In the genomic region with DNA sequence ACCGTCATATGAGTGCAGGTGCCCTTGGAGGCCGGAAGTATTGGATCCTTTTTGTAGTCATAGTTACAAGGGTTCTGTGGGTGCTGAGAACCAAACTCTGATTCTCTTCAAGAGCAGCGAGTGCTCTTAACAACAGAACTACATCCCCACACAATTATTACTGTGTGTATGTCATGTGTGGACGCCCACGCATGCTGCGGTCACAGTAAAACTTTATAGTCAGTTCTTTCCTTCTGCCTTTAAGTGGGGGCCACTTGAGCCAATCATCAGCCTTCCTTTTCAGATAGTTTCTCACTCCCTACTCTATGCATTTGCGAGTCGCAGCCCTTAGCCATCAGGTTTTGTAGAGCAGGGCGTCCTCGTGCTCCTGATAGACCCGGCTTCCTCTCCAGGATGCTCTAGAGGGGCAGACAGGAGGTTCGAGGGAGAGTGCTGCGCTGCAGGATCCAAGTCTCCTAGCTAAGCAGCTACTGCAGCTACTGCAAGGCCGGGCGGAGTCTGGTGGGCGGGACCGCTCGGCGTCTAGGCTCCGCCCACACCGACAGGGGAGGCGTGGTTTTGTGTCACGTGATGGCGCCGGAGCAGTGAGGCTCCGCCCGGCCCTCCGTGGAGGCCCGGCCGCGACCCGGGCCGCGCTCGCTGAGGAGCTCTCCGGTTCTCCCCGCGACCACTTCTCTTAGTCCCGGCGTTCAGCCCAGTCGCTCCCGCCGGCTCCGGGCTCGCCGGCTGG, we compare ENCODE assay signal across 8 mouse cellular contexts. TPM values are rescaled to one million over a fixed set of nuclear protein-coding genes. Genes with fewer than 3 reads are reported as not detected.
A peak's percentile ranks its signal among the peaks of the same experiment; 100 is the strongest.
DNase-seq lines count a peak whose midpoint lies in the region; ATAC-seq lines count a peak whose summit lies in the region.

TSS of gene Cyth3 (plus strand) at position 555 of the 730 bp plus-strand sequence.

- peak within 1 kb of the TSS; percentile 85 for H3K27ac ChIP-seq in hindbrain, embryonic 15.5 days (replicated peaks)
- H3K27ac ChIP-seq in macrophage = no peak within 1 kb of the TSS

- ATAC-seq in hindbrain, embryonic 15.5 days (ENCODE audit: low FRiP score, low read depth) = peak; percentile 96

- no peaks in the 10 kb centered on the region for H3K9me3 ChIP-seq in hindbrain, embryonic 15.5 days

- H3K79me2 ChIP-seq in macrophage (ENCODE audit: inconsistent target) = peaks cover 38% of the 10 kb centered on the region; the same call in 1 of the 2 replicates

- WGBS in hindbrain, embryonic 15.5 days = 9% methylated on average over 46 of the region's 46 CpGs
- 5% methylated on average over 46 of the region's 46 CpGs for WGBS in macrophage (ENCODE audit: missing documents)

- peak within 1 kb of the TSS; percentile 98 for H3K4me3 ChIP-seq in hindbrain, embryonic 15.5 days
- peak within 1 kb of the TSS; percentile 57 for H3K4me3 ChIP-seq in macrophage (ENCODE audit: inconsistent target)

- H3K4me1 ChIP-seq in hindbrain, embryonic 15.5 days (replicated peaks) = peaks cover 29% of the 10 kb centered on the region

- peak; percentile 86 for DNase-seq in R1 (ENCODE audit: low read depth, low spot score)
- DNase-seq in cerebellum, postnatal 25 days = peak; percentile 96 to 97
- peak; percentile 92 to 95 for DNase-seq in frontal cortex, postnatal 36 days (ENCODE audit: low spot score in 2 of 2)
- DNase-seq in left cerebral cortex, adult 18-20 months (ENCODE audit: low spot score in 2 of 2) = peak; percentile 91 to 94
- DNase-seq in right cerebral cortex, adult 18-20 months = peak; percentile 96
- DNase-seq in urinary bladder, postnatal 10 days (ENCODE audit: low spot score) = peak; percentile 86

- H3K9ac ChIP-seq in hindbrain, embryonic 15.5 days = peak within 1 kb of the TSS; percentile 87

- peak within 1 kb of the TSS; percentile 93 for H3K4me2 ChIP-seq in hindbrain, embryonic 15.5 days

- no peaks in the 10 kb centered on the region for H3K36me3 ChIP-seq in hindbrain, embryonic 15.5 days
- no peaks in the 10 kb centered on the region for H3K36me3 ChIP-seq in macrophage (ENCODE audit: inconsistent target)

- no peaks in the 10 kb centered on the region for H3K27me3 ChIP-seq in hindbrain, embryonic 15.5 days

RNA-seq across cellular contexts. Expression of gene Cyth3, which starts in this region (rescaled TPM):
- polyA plus RNA-seq in hindbrain, embryonic 15.5 days (2015; fragmentation: Nextera tagmentation; extraction: Ambion mirVana) = 40.8 and 42.4 TPM in 2 replicates
- total RNA-seq in left cerebral cortex, adult 18-20 months (2021) = 10 to 100 TPM; 31.2 to 34.7 TPM
- 100 to 1,000 TPM in 2 of 26 experiments, 10 to 100 TPM in 24; 22.5 to 129 (median 35.9) TPM for total RNA-seq in macrophage (2018; cell fraction: chromatin; rRNA removed)
- 10 to 100 TPM; 11.8 to 31.1 (median 16.4) TPM for total RNA-seq in macrophage (2018; cell fraction: cytosol; rRNA removed)
- 100 to 1,000 TPM in 2 of 26 experiments, 10 to 100 TPM in 24; 12.1 to 121 (median 24.3) TPM for total RNA-seq in macrophage (2018; cell fraction: nucleus; rRNA removed)
- polyA plus RNA-seq in macrophage (2018) = 15.8 to 25.1 TPM (median 20.0 TPM) in 3 replicates
